In genomic region chr3:32395771-32396551, GRCm38 (mm10) we compare ENCODE assay signal across 8 mouse cellular contexts. TPM values are rescaled to one million over a fixed set of nuclear protein-coding genes. Genes with fewer than 3 reads are reported as not detected.
DNase-seq lines count a peak whose midpoint lies in the region; ATAC-seq and TF ChIP-seq lines count a peak whose summit lies in the region.

No protein-coding gene starts in this region.

- TF ChIP-seq CTCF in CH12.LX (conservative IDR thresholded peaks at IDR 0.05 in 1 of 2, IDR thresholded peaks at IDR 0.05 in 1 of 2; ENCODE audit: low read depth in 2 of 2, low read length in 2 of 2) = peak in 1 of 2 experiments; percentile 39; a peak in 2 of 4 replicates

- peaks cover 0 to 10% of the 10 kb centered on the region in 2 experiments for H3K36me3 ChIP-seq in CH12.LX (replicated peaks in 1 of 2; ENCODE audit: control insufficient read depth in 1 of 2, insufficient read depth in 1 of 2, low read length in 1 of 2)
- no peaks in the 10 kb centered on the region for H3K36me3 ChIP-seq in intestine, embryonic 16.5 days (ENCODE audit: control insufficient read depth, insufficient read depth, low read length)
- H3K36me3 ChIP-seq in liver, embryonic 15.5 days (replicated peaks) = no peaks in the 10 kb centered on the region
- H3K36me3 ChIP-seq in neural tube, embryonic 12.5 days = no peaks in the 10 kb centered on the region

- peaks cover 6 to 26% of the 10 kb centered on the region in 2 experiments for H3K4me1 ChIP-seq in CH12.LX (ENCODE audit: control insufficient read depth in 1 of 2, insufficient read depth in 2 of 2)
- peaks cover 18% of the 10 kb centered on the region for H3K4me1 ChIP-seq in intestine, embryonic 16.5 days (ENCODE audit: control insufficient read depth, insufficient read depth, low read length)
- peaks cover 37% of the 10 kb centered on the region for H3K4me1 ChIP-seq in liver, embryonic 15.5 days (replicated peaks)
- peaks cover 15% of the 10 kb centered on the region for H3K4me1 ChIP-seq in neural tube, embryonic 12.5 days

- no peaks in the 10 kb centered on the region for H3K27me3 ChIP-seq in CH12.LX (replicated peaks)
- H3K27me3 ChIP-seq in intestine, embryonic 16.5 days (replicated peaks; ENCODE audit: control insufficient read depth, insufficient read depth, low read length) = no peaks in the 10 kb centered on the region
- H3K27me3 ChIP-seq in liver, embryonic 15.5 days = no peaks in the 10 kb centered on the region
- no peaks in the 10 kb centered on the region for H3K27me3 ChIP-seq in neural tube, embryonic 12.5 days (replicated peaks)

- H3K4me3 ChIP-seq in CH12.LX (replicated peaks in 1 of 3; ENCODE audit: low read depth in 2 of 3, low read length in 2 of 3, poor library complexity in 1 of 3) = peak overlapping the region; percentile 66 to 86 (median 68)
- H3K4me3 ChIP-seq in intestine, embryonic 16.5 days (ENCODE audit: low read length) = peak overlapping the region; percentile 77
- peak overlapping the region; percentile 94 for H3K4me3 ChIP-seq in liver, embryonic 15.5 days (replicated peaks)
- H3K4me3 ChIP-seq in neural tube, embryonic 12.5 days = peak overlapping the region; percentile 95

- H3K79me2 ChIP-seq in CH12.LX (replicated peaks; ENCODE audit: control insufficient read depth, extremely low read depth, insufficient read depth, poor library complexity, severe bottlenecking) = peaks cover 36% of the 10 kb centered on the region

- dilution Hi-C loops in CH12.LX (cut with MboI; ENCODE audit: extremely low pct_ligation_motif_present, extremely low pct_unique_long_range_greater_than_20kb, low sequenced_read_pairs) = no loop called here

- in situ Hi-C loops in CH12.LX (cut with MboI; ENCODE audit: low pct_ligation_motif_present, low pct_unique_long_range_greater_than_20kb, low sequenced_read_pairs) = no loop called here

- ATAC-seq in intestine, embryonic 16.5 days = no peak; the same call in 1 of the 2 replicates
- ATAC-seq in liver, embryonic 15.5 days (ENCODE audit: insufficient read depth) = no peak
- ATAC-seq in neural tube, embryonic 12.5 days (ENCODE audit: low FRiP score, low read depth) = peak; percentile 6; the same call in 1 of the 2 replicates

- H3K27ac ChIP-seq in CH12.LX (ENCODE audit: insufficient read depth, low read depth) = peak overlapping the region; percentile 66
- peak overlapping the region; percentile 99 for H3K27ac ChIP-seq in intestine, embryonic 16.5 days (ENCODE audit: low read length)
- peak overlapping the region; percentile 98 for H3K27ac ChIP-seq in liver, embryonic 15.5 days (replicated peaks)
- H3K27ac ChIP-seq in neural tube, embryonic 12.5 days = peak overlapping the region; percentile 62; the same call in 1 of the 2 replicates

- no peak for TF ChIP-seq EP300 in CH12.LX (IDR thresholded peaks at IDR 0.05; ENCODE audit: low read length)

- no peak for TF ChIP-seq POLR2A in CH12.LX (IDR thresholded peaks at IDR 0.05; ENCODE audit: low read depth, low read length)

- no peaks in the 10 kb centered on the region for H3K9me3 ChIP-seq in CH12.LX (replicated peaks; ENCODE audit: low read length)
- no peaks in the 10 kb centered on the region for H3K9me3 ChIP-seq in intestine, embryonic 16.5 days (ENCODE audit: control insufficient read depth, low read length)
- no peaks in the 10 kb centered on the region for H3K9me3 ChIP-seq in liver, embryonic 15.5 days (replicated peaks)
- no peaks in the 10 kb centered on the region for H3K9me3 ChIP-seq in neural tube, embryonic 12.5 days

- WGBS in intestine, embryonic 16.5 days = 18% methylated on average over 23 of the region's 24 CpGs
- 13% methylated on average over 23 of the region's 24 CpGs for WGBS in liver, embryonic 15.5 days (ENCODE audit: insufficient replicate concordance)
- 32% methylated on average over 24 of the region's 24 CpGs for WGBS in neural tube, embryonic 12.5 days

- H3K9ac ChIP-seq in CH12.LX (ENCODE audit: insufficient read depth, low read depth) = peak overlapping the region; percentile 77
- H3K9ac ChIP-seq in intestine, embryonic 16.5 days (ENCODE audit: low read depth, low read length) = peak overlapping the region; percentile 73
- H3K9ac ChIP-seq in liver, embryonic 15.5 days = peak overlapping the region; percentile 95
- H3K9ac ChIP-seq in neural tube, embryonic 12.5 days = peak overlapping the region; percentile 55

- peak overlapping the region; percentile 72 for H3K4me2 ChIP-seq in CH12.LX (ENCODE audit: insufficient read depth, low read depth, poor library complexity, severe bottlenecking)
- peak overlapping the region; percentile 85 for H3K4me2 ChIP-seq in intestine, embryonic 16.5 days (ENCODE audit: low read depth, low read length)
- peak overlapping the region; percentile 94 for H3K4me2 ChIP-seq in liver, embryonic 15.5 days
- H3K4me2 ChIP-seq in neural tube, embryonic 12.5 days (replicated peaks) = peak overlapping the region; percentile 68

- peak; percentile 24 for TF ChIP-seq RAD21 in CH12.LX (IDR thresholded peaks at IDR 0.05; ENCODE audit: low read depth, low read length)

- peak; percentile 64 for DNase-seq in 3134 (ENCODE audit: extremely low read depth, insufficient read length, low spot score)
- DNase-seq in CH12.LX (ENCODE audit: extremely low read depth) = peak; percentile 54
- peak; percentile 59 to 64 for DNase-seq in cerebellum, postnatal 10 days
- DNase-seq in frontal cortex, postnatal 36 days (ENCODE audit: low spot score in 2 of 2) = peak; percentile 13 to 20
- DNase-seq in yolk sac, embryonic 10.5 days (ENCODE audit: low spot score) = peak; percentile 55

TF ChIP-seq in CH12.LX, 34 proteins besides CTCF, POLR2A, EP300 and RAD21:
- TF ChIP-seq MXI1 (IDR thresholded peaks at IDR 0.05; ENCODE audit: low read depth, low read length) = 0 out of 2 replicates have a peak, but pooled peaks have one; percentile 21
- 0 out of 2 replicates have a peak, but pooled peaks have one; percentile 24 for TF ChIP-seq SMC3 (IDR thresholded peaks at IDR 0.05; ENCODE audit: low read depth, low read length)
- peak; percentile 52 for TF ChIP-seq MYC (IDR thresholded peaks at IDR 0.05; ENCODE audit: low read depth, low read length)
- TF ChIP-seq ETS1 (conservative IDR thresholded peaks at IDR 0.05; ENCODE audit: low read depth, low read length) = no peak
- TF ChIP-seq TBP (conservative IDR thresholded peaks at IDR 0.05; ENCODE audit: low read depth, low read length) = 0 out of 2 replicates have a peak, but pooled peaks have one; percentile 45
- TF ChIP-seq SIN3A (IDR thresholded peaks at IDR 0.05; ENCODE audit: low read length) = no peak
- TF ChIP-seq ZNF384 (IDR thresholded peaks at IDR 0.05; ENCODE audit: low read depth, low read length) = peak; percentile 82
- TF ChIP-seq IRF4 (IDR thresholded peaks at IDR 0.05; ENCODE audit: low read depth, low read length) = peak; percentile 5; the same call in 1 of the 2 replicates
- TF ChIP-seq MAX (IDR thresholded peaks at IDR 0.05; ENCODE audit: low read length) = 0 out of 2 replicates have a peak, but pooled peaks have one; percentile 18

RNA-seq across cellular contexts. Expression of gene Pik3ca, which starts 1.5 kb away (rescaled TPM):
- total RNA-seq in CH12.LX (2012; rRNA removed) = 19.6 and 21.1 TPM in 2 replicates
- total RNA-seq in CH12.LX (2014; rRNA removed) = 26.5 and 32.8 TPM in 2 replicates
- 11.1 and 19.1 TPM in 2 replicates for polyA plus RNA-seq in CH12.LX (2012; ENCODE audit: insufficient read length, low read depth)
- polyA plus RNA-seq in intestine, embryonic 16.5 days (2015; fragmentation: Nextera tagmentation; extraction: Ambion mirVana) = 4.6 and 7.1 TPM in 2 replicates
- 2.4 and 3.2 TPM in 2 replicates for polyA plus RNA-seq in liver, embryonic 15.5 days (2015; fragmentation: Nextera tagmentation; extraction: Ambion mirVana)
- polyA plus RNA-seq in neural tube, embryonic 12.5 days (2016; fragmentation: Nextera tagmentation; extraction: Ambion mirVana) = 15.7 and 18.9 TPM in 2 replicates

RNA-seq across cellular contexts. Expression of gene Zmat3, which starts 30.1 kb away (rescaled TPM):
- 18.6 and 21.6 TPM in 2 replicates for total RNA-seq in CH12.LX (2012; rRNA removed)
- total RNA-seq in CH12.LX (2014; rRNA removed) = 8.0 and 13.4 TPM in 2 replicates
- polyA plus RNA-seq in CH12.LX (2012; ENCODE audit: insufficient read length, low read depth) = 13.4 and 17.2 TPM in 2 replicates
- polyA plus RNA-seq in intestine, embryonic 16.5 days (2015; fragmentation: Nextera tagmentation; extraction: Ambion mirVana) = 2.9 and 3.0 TPM in 2 replicates
- 0.50 and 0.62 TPM in 2 replicates for polyA plus RNA-seq in liver, embryonic 15.5 days (2015; fragmentation: Nextera tagmentation; extraction: Ambion mirVana)
- polyA plus RNA-seq in neural tube, embryonic 12.5 days (2016; fragmentation: Nextera tagmentation; extraction: Ambion mirVana) = 8.2 and 8.7 TPM in 2 replicates
